Mouse (Mus musculus) embryonic fibroblast, embryonic 13.5 days (primary cell): ENCODE results near the gene Vangl2.

Experiments used
- CTCF ChIP-seq: IDR thresholded peaks from 2 replicates; pipeline ENCODE4 v1.5.1; 2011; ENCODE audit warnings: mild to moderate bottlenecking, control low read depth, low read length, moderate library complexity, borderline replicate concordance; ENCODE audit not compliant: insufficient read depth
- POLR2A ChIP-seq: IDR thresholded peaks from 2 replicates; pipeline ENCODE4 v1.6.1; 2011; ENCODE audit warnings: low read depth, mild to moderate bottlenecking, control low read depth, low read length, moderate library complexity

DNA sequence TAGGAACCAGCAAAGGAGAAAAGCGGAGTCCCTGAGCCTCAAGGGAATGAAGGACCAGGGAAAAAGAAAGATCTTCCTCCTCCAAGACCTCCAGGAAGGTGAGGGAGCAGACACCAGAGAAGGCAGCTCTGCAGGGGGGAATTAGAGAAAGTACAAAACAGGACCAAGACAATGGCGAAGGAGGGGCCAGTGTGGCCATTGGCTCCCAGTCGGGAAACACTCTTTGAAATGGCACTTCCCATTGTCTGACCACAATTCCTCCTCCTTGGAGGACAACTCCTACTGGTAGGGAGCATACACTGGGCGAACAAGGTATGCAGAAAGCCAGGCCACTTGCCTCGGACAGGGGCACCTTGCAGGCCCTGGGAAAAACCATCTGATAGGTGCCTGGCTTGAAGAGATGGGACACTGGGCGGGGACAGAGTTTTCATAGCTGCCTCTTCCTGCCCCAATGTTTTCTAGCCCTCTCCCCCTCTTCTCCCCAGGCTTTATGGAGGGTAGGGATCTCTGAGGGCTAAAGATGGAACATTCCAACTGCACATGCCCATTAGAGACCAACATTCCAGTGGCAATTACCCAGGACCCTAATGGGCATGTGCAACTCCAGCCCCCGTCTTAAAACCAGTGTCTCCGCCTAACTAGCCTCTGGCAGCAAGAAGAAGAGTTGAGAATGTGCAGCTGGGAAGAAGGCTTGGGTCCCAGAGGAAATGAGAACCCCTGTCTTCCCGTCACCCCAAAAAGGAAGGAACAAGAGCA, 3.9 kb downstream of the Vangl2 start:
- TF ChIP-seq CTCF, result no peak
- TF ChIP-seq POLR2A, result no peak
